Mouse (Mus musculus) layer of hippocampus, adult 18-20 months (tissue): ENCODE results near the gene Ptcra. TPM values are rescaled to one million over a fixed set of nuclear protein-coding genes. Genes with fewer than 3 reads are reported as not detected.

Source experiments
- DNase-seq, 2 experiments: peaks; one replicate each; pipeline ENCODE4 v3.0.0; 2022; ENCODE audit warnings: low spot score in 2 of 2
- total RNA-seq, 2 experiments: library from RNA; stranded (reverse); gene quantifications; 2 replicates each; pipeline ENCODE4 v1.2.3; 2021

The Ptcra gene
- total RNA-seq, 2 experiments from 2014 or later = 0.25 TPM; not detected in 1

DNA sequence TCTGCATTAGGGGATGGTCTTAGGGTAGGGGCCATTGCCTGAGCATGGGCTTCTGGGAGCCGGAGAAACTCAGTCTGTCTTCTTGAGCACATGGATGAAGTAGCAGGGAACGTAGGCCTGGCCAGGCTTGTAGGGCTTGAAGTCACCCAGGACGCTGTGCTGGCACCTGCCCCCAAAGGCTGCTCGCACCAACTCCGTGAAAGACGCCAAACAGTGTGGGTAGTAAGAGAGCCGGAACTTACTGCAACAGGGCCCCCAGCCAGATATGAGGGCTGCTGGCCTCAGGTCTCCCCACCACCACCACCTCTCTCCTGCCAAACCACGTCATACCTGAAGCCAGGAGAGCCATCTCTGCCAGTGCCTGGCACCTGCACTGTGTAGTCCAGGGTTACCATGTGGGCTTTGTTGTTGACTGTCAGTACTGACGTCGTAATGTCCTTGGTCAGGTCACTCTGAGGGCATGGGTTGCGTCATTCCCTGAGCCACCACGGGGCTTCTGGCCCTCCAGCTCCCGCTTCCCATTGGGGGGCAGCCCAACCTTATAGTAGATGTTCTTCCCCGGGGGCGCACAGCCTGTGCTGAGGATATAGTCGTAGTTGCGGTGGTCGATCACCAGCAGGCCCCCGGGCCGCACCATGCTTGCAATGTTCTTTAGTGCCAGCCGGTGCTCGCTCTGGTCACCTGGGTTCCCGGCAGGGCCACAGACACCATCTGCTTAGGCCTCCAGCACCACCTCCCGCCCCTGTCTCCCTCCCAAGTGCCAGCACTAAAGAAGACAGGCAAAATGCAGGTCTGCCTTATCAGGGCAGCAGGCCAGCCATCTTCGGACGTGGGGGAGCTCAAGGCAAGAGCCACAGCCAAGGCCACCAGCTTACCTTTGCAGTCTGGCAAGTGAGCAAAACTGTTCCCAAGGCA is 37.5 kb downstream of the Ptcra start:
- no peak for DNase-seq

GRCm38 (mm10) chr17:46725273-46725672 is 38.2 kb downstream of the Ptcra start:
- DNase-seq = no peak

GRCm38 (mm10) chr17:46724477-46725084 is 38.9 kb downstream of the Ptcra start:
- DNase-seq = no peak

DNA sequence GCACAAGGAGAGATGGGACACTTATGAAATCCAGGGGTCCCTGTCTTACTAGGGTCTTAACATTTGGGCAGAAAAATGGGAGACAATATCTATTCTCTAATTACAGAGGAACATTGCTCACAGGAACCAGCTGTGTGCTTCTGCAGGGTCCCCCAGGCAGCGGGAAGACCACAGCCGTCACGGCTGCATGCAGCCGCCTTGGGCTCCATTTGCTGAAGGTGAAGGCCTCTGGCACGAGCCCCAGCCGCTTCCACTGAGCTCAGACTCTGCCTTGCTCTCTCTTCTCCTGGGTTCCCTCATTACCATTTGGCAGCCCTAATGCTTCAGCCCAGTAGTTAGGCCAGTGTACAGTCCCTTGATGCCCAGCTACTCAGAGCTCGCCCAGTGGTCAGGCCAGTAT is 42.4 kb downstream of the Ptcra start:
- DNase-seq = no peak

GRCm38 (mm10) chr17:46714756-46715481 is 48.6 kb downstream of the Ptcra start:
- no peak for DNase-seq

DNA sequence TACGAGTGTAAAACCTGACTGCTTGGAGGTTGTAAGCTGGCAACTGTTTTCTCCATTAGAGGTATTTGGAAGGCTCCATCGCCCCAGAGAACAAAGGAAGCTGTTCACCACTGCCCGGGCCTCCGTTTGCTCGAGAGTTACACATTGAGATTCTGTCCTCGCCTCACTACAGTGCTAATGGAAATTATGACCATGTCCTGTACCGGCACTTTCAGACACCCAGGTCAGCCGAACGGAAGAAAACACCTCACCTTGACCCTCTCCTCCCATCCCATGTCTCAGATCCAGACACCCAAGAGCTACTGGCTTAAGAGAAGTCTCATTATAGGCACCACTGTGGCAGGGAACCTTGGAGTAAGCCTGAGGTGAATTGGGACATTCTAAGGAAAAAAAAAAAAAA is 49.7 kb downstream of the Ptcra start:
- DNase-seq = no peak

GRCm38 (mm10) chr17:46712442-46712841 is 51.1 kb downstream of the Ptcra start:
- no peak for DNase-seq

- no peak for DNase-seq
Measured at GRCm38 (mm10) chr17:46711612-46712271, 51.8 kb downstream of the Ptcra start.

- peak; percentile 90 to 96 for DNase-seq
Measured at GRCm38 (mm10) chr17:46710959-46711597, 52.4 kb downstream of the Ptcra start, which contains the start of gene Pex6. Gene Pex6 (plus strand): TSS chr17:46711463.

DNA sequence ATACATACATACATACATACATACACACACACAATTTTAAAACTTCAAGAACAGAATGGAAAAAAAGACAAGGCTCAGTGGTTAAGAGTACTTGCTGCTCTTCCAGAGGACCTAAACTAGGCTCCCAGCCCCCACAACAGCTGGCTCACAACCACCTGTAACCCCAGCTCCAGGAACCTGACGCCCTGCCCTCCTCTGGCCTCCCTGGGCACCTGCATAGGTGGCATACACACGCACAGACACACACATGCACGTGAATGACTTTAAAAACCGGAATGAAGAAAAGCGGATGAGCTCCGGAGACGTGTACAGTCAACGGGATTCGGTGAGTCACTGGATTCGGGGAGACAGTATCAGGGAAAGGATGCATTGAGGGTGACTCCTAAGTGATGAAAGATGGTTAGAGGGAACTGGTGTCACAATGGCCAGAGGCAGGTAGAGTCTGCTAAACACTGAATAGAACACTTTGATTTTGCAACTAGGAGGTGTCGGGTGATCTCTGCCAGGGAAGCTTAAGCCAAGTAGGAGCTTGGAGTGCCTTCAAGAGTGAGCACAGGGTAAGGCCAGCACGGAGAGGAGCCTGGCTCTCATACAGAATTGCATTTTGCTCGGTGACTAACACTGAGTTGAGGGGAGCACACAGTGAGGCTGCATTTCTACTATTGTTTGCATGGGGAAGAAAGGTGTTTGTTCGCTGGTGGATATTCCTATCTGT is 57.0 kb downstream of the Ptcra start:
- DNase-seq = no peak

Other genes with a start within 250 kb of the Ptcra start
- 10 to 100 TPM; 61.8 to 66.4 TPM for gene Cul9, start 217.3 kb downstream of the Ptcra start, total RNA-seq
- 10 to 100 TPM; 80.8 to 89.0 TPM for gene Srf, start 207.5 kb downstream of the Ptcra start, total RNA-seq
- gene Ptk7, start 134.2 kb downstream of the Ptcra start, total RNA-seq = 1 to 10 TPM; 8.0 to 9.0 TPM
- 10 to 100 TPM; 22.4 to 22.6 TPM for gene Klc4, start 117.7 kb downstream of the Ptcra start, total RNA-seq
- 10 to 100 TPM; 53.1 to 60.7 TPM for gene Mrpl2, start 117.5 kb downstream of the Ptcra start, total RNA-seq
- 10 to 100 TPM; 18.9 to 20.2 TPM for gene Cul7, start 113.4 kb downstream of the Ptcra start, total RNA-seq
- 10 to 100 TPM; 17.2 to 19.7 TPM for gene Rrp36, start 89.4 kb downstream of the Ptcra start, total RNA-seq
- 100 to 1,000 TPM in 1 of 2 experiments, 10 to 100 TPM in 1; 97.2 to 109 TPM for gene Mea1, start 84.9 kb downstream of the Ptcra start, total RNA-seq
- 100 to 1,000 TPM; 172 to 177 TPM for gene Klhdc3, start 82.8 kb downstream of the Ptcra start, total RNA-seq
- 10 to 100 TPM; 89.3 to 90.9 TPM for gene Ppp2r5d, start 58.6 kb downstream of the Ptcra start, total RNA-seq
- gene Pex6, start 52.2 kb downstream of the Ptcra start, total RNA-seq = 10 to 100 TPM; 55.5 to 62.4 TPM
- gene Gnmt, start 34.5 kb downstream of the Ptcra start, total RNA-seq = 1 to 10 TPM in 1 of 2 experiments, not detected in 1; 1.1 TPM
- 10 to 100 TPM; 66.6 to 71.8 TPM for gene Cnpy3, start 11.5 kb downstream of the Ptcra start, total RNA-seq
- 1 to 10 TPM; 4.9 to 8.3 TPM for gene 2310039H08Rik, start 8.9 kb upstream of the Ptcra start, total RNA-seq
- 10 to 100 TPM; 49.0 to 55.9 TPM for gene Rpl7l1, start 19.0 kb upstream of the Ptcra start, total RNA-seq
- 10 to 100 TPM; 61.5 to 65.7 TPM for gene Bicral, start 94.8 kb upstream of the Ptcra start, total RNA-seq
- 10 to 100 TPM; 29.9 to 30.2 TPM for gene Tbcc, start 127.0 kb upstream of the Ptcra start, total RNA-seq
- not detected for gene Prph2, start 146.7 kb upstream of the Ptcra start, total RNA-seq
- 10 to 100 TPM; 61.3 to 62.2 TPM for gene Ubr2, start 246.8 kb upstream of the Ptcra start, total RNA-seq